Mouse (Mus musculus): ENCODE results near the gene Spz1.

DNA sequence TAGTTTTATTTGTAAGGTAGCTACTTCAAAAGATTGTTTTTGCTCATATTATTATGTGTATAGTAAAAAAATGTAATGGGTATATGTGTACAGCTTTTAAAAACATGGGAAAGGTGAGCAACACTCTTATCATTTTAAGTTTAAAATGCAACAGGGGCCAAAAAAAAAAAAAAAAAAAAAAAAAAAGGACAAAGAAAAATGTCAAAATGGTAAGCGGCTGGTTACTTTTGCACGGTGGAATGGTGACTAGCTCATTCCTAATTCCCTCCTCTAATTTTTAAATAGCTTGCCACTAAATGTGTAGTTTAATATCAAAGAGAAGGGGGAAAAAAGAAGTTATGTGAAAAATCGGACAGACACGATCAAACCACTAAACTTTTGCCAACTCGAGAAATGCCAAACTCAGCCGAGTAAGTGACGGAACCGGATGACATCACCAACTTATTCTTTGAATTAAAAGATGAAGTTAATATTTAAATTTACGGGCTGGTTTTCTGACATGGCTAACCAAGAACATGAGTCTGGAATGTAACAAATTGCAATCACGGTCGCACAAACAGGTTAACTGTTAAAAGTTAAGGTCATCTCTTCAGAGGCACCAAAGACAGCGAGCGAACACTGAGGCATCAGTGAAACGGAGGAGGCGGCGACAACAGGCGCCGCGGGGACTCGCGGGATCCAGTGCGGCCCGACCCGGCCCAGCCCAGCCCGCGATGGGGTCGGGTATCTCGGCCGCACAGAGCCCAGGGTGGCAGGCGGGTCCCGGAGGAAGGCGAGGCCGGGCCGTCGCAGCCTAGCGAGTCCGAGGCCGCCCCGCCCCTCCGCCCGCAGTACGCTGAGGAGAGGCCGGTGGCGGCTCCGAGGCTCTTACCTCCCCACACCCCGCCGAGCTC lies 45.9 kb downstream of the Spz1 start:
- TF ChIP-seq EP300 (IDR thresholded peaks at IDR 0.05; ENCODE audit: low read depth): no peak
- no peak for TF ChIP-seq CTCF (IDR thresholded peaks at IDR 0.05; ENCODE audit: low read depth)

Measured in liver, embryonic 14.5 days (tissue).